Mouse (Mus musculus) adipocyte (in vitro differentiated cells): ENCODE measurements around the gene Tbc1d30.

Experiments
- DNase-seq: peaks from one replicate; pipeline ENCODE4 v3.0.0-alpha.2; 2016; ENCODE audit warnings: low spot score

The Tbc1d30 gene

DNA sequence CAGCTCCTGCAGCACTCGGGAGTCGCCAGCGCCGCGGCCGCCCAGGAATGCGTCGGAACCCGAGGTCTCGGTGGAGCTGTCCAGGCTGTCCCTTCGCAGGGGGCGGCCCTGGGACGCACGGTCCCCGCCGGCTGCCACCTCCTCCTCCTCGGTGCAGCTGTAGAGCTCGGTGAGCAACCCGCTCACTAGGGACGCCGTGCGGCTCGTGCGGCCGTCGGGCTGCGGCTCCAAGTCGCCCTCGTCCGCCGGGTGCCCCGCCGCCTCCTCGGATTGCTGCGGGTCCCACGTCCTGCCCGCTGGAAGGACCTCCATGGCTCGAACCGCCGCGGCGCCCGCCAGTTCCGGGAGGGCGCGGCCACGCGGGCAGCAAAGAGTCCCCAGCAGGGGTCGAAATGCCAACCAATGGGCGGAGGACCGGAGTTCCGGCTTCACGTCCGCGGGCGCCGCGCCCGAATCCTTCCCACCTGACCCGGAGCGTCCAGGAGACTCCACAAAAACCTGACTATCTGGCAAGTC lies at the start of gene Tbc1d30:
Gene Tbc1d30, minus strand, starts transcription at position 213 of the 516 bp plus-strand sequence.
- no peak for DNase-seq

GRCm38 (mm10) chr10:121398599-121398998 lies 47.5 kb upstream of the Tbc1d30 start:
- DNase-seq: no peak

DNA sequence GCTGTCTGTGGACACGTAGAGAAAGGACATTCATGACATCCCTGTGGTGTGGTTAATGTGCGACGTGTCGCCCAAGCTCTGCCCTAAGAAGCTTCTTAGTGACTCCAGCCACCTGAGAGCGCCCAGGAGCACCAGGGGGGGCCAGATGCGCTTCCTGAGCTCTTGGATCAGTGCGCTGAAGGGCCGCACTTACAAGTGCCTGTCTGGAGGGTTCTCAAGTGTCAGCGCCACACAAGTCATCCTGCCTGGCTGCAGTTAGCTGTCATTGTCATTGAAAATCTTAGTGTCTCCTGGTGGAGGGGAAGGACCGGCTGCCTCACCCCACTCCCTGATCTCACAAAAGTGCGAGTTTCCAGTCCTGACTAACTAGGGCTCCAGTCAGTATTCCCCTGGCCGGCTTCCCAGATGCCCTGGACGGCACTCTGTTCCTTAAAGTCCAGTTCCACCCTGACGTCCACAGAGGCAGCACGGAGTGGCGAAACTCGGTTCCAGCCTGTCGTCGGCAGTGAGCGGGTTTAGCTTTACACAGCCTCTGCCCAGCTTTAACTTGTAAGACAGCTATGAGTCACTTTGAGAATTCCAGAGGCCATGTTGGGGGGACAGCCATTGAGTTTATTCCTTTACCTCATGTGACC lies 44.6 kb upstream of the Tbc1d30 start:
- peak; percentile 48 for DNase-seq

DNA sequence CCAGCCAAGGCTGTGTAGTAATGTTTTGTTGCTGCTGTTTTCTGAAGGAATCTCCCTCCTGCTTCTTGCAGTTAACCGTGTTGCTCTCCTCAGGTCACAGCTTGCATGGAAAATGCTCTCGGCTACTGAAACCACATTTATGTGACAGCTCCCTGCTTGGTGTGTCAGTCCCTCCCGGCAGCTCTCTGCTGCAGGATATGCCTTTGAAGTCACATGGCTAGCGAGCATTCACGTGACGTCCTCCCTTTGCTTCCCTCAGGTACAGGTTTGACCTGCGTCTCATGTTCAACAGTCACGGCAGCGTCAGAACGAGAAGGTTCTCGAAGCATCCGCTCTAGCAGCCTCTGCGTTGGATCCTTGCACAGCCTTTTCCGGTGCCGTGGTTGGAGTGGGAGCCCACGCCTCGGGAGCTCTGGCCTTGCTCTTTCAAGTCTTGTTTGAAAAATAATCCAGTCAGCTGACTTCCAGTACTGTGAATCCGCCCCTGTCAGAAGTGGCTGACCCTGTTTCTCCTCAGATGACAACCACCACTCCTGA lies 43.8 kb upstream of the Tbc1d30 start:
- no peak for DNase-seq

DNA sequence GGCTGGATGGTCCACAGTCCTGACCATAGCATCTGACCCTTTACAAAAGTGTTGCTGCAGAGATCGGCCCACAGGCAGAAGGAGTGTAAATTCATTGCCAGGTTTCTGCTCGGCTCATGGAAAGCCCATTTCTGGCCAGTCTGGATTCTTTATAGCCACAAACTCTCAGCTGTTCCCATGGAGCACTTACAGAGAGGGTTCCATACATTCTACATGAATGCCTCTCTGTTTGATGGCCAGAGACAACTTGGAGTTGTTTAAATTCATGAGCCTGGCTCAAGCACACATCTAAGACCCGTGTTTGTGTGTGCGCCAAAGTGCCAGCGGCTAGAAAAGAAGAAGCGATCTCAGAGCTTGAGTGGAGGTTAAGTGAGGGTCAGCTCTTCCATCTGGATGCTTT lies 43.2 kb upstream of the Tbc1d30 start:
- no peak for DNase-seq

DNA sequence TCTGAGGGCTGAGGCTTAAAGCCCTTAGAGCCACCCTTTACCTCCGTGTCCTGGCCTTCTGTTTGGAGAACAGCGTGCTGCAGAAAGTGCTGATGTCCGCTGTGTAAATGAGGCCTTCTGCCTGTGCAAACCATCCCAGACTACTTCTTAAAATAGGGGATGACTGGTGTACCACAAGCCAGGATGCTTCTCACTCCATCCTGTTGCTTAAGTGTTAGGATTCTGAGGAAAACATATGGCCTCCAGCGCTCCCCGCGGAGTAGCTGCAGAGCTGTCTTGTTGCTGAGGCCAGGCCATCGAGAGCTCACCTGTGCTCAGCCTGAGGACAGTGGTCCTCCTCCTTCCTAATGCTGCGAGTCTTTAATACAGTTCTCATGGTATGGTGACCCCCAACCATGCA lies 40.8 kb upstream of the Tbc1d30 start:
- DNase-seq: no peak

- DNase-seq: no peak
Measured at GRCm38 (mm10) chr10:121390602-121391001, 39.5 kb upstream of the Tbc1d30 start.

GRCm38 (mm10) chr10:121386347-121386746 lies 35.3 kb upstream of the Tbc1d30 start:
- no peak for DNase-seq

DNA sequence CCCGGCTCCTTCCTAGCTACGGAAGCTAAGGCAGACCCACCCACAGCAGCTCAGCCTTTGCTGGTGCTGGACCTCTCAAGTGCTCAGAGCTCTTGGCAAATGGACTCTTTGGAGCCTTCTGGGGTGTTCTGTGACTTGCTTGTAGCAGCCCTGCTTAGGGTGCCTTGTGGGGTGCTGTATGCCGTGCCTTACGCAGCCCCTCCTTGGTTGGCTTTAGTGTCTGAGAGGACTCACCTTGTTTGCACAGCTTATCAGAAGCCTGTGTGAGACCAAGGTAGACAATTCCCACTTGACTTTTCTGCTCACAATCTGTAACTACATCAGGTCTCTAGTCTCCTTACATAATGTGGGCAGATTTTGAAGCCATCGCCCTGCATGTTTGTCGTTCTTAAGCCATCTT lies 34.6 kb upstream of the Tbc1d30 start:
- DNase-seq: no peak

DNA sequence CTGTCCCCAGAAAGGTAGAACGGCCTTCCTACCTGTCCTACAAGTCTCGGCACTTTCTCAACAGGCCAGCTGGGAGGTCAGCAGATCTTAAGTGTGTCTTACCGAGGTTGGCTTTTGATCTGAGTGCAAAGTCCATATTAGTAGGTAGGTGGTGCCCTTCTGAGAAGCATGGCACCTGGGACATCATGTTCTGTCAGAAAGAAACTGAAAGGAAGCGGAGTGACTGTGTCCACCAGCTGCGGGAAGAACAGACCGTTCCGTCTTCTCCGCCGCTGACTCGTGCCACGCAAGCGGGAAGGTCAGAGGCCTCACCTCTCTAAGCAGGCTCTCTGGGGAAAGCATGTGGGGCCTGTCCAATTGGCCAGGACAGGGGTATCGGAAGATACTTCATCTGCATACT lies 33.6 kb upstream of the Tbc1d30 start:
- no peak for DNase-seq

DNA sequence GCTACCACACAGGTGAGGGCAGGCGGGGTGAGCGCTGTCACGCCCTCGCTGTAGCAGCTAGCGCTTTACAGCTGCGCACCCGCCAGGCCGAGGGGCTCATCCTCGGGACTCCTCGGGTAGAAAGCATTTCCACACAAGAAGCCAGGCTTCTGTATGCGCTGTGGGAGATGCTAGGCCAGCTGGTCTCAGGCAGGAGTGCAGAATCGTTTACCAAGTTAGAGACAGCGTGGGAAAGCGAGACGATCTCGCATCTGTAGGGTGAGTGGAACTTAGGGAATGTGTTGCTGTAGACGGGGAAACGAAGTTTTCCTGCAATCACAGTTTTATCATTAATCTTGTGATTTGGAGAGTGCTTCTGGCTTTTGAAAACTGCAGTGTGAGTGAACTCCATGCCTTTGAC lies 30.2 kb upstream of the Tbc1d30 start:
- DNase-seq: no peak

DNA sequence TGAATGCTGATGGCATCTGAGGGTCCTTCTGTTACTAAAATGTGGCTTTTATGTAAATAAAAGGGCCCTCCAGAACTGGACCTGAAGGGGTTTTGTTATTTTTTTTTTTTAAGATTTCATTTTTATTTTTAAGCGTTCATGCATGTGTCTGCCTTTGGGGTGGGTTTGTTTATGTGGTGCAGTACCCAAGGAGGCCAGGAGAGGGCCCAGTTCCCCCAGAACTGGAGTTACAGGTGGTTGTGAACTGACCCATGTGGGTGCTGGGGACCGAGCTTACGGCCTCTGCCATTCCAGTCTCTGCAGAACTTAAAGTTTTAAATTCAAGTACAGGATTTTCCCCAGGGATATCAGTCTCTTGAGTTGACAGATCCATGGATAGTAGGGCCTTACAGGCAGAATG lies 28.3 kb upstream of the Tbc1d30 start:
- DNase-seq: no peak

DNA sequence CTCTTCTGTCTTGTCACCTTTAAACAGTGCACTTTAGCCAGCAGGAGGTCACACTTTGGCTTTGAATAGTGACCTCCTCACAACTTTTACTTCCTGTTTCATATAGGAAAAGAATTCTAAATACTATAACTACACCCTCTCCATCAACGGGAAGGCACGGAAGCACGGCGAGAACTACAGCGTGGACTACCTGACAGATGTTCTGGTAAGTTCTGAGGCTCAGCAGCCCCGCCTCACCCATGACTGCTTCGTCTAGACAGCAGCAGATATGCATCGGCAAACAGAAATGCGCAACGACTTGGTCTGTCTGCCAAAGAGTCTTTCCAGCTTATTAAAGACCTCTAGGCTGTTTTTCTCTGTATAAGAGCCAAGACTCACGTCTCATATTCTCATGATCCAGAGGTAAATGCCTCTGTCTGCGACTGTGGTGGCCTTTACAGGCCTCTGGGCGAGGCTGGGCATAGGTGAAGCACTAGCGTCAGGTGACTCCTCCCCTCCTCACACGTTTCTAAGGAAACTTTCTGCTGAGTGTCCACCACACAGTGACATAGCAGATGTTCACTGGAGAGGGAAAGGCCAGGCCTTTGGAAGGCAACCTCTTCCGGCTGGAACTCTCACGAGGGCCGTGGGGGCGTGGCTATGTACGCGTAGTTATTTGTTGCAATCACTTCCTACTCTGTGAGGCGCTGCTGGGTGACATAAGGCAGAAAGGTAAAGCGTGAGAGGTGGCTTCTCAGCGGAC lies 25.6 kb upstream of the Tbc1d30 start:
- no peak for DNase-seq

GRCm38 (mm10) chr10:121375649-121376493 lies 24.8 kb upstream of the Tbc1d30 start:
- no peak for DNase-seq

DNA sequence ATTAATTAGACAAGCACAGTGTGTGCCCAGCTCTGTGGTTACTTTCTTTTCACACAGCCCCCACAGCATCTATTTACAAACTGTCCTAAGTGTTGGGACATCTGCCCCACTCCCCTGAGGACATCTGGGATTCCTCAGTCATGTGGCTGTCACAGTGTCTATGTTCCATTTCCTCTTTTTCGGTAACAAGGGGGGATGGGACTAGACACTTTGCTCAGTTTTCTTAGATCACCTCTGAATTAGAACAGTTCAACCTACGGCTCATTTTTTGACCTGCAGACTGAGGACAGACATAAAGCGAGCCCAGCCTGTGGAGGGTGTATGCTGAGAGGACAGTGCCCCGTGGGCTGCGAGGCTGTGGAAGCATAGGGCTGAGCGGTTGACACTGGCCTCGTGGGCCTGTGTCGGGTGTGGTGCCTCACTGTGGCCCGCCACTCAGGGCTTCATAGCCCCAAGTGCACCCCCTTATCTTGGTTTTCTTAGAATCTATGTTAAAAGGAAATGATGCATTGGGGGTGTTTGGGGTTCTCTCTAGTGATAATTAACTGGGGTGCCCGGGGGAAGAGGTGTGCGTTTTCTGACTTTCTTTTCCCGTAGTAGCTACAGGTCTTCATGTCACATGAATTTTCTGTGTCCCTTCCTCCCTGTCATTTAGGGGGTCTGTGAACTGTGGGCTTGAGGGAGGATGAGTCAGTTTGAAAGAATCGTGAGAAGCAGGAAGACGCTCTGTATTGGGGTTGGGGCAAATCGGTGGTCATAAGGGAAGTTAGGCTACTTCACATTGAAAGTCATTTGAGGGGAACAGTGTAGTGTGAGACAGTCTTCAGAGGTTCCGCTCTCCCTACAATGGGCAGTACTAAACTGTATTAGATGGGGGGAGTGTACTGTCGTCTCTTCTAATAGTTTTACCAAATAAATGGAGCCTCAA lies 23.9 kb upstream of the Tbc1d30 start:
- no peak for DNase-seq

DNA sequence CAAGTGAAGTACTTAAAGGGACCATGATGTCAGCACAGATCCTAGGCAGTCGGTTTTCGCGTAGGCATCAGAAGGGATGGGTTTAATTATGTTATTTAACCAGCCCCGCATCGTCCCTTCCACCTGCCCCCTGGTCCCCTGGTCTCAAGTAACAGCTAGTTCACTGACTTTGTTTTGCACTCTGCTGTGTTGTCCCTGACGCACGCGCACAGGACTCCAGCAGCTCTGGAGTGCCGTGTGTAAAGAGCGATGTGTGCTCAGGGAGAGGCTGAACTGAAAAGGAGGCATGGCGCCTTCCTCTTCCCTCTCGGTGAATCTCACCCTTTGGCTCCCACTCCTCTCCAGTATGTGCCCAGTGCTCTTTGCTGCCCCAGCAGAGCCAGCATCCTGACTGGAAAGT lies 22.9 kb upstream of the Tbc1d30 start:
- no peak for DNase-seq

GRCm38 (mm10) chr10:121370777-121371176 lies 19.7 kb upstream of the Tbc1d30 start:
- no peak for DNase-seq

- no peak for DNase-seq
Measured at GRCm38 (mm10) chr10:121368783-121369465, 17.8 kb upstream of the Tbc1d30 start.

DNA sequence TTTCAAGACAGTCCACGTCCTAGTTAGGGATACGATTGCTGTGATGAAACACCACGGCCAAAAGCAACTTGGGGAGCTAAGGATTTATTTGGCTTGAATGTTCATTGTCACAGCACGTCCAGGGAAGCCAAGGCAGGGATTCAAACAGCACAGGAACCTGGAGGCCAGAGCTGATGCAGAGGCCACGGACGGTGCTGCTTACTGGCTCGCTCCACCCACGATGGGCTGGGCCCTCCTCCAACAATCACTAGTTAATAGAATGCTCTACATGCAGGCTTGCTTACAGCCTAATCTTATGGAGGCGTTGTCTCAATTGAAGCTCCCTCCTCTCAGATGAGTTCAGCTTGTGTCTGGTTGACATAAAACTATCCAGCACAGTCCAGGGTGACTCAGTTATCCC lies 16.7 kb upstream of the Tbc1d30 start:
- no peak for DNase-seq

DNA sequence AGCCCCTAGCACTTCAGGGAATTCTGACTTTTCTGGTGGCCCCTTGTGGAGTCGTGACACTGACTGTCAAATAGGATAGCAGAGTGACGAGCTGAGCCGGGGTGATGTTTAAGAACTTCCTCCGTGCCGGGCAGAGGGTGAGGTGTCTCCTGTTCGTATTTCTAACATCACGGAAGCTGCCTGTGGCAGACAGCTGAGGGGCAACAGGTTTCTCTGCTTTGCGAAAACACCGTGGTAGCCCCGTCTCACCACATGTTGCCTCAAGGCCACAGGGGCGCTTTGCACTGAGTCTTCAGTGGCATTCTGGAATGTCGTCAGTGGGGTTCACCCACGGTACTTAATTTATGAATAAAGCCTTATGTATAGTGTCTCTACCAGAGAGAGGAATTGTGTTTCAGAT lies 16.2 kb upstream of the Tbc1d30 start:
- DNase-seq: no peak

GRCm38 (mm10) chr10:121365781-121366272 lies 14.7 kb upstream of the Tbc1d30 start:
- peak; percentile 64 for DNase-seq
